Mouse (Mus musculus) neural tube, embryonic 14.5 days (tissue): ENCODE results near the gene Tmtc3. TPM values are rescaled to one million over a fixed set of nuclear protein-coding genes. Genes with fewer than 3 reads are reported as not detected.

Experiments used
- ATAC-seq: fragments of 200-750 bp; cut with Nextera tagmentation; 2 replicates; pipeline ENCODE4 v1.8.0; 2017; ENCODE audit warnings: low read depth, mild to moderate bottlenecking, moderate TSS enrichment, moderate library complexity
- H3K27ac ChIP-seq: fragments of 300-500 bp; sonication (generic); 2 replicates; pipeline ENCODE4 v1.5.1; 2014; ENCODE audit warnings: low read depth, mild to moderate bottlenecking, control low read depth, low read length, moderate library complexity, mixed read lengths
- H3K27me3 ChIP-seq: fragments of 300-500 bp; sonication (generic); 2 replicates; pipeline ENCODE4 v1.6.1; 2014; ENCODE audit warnings: low read length; ENCODE audit not compliant: control insufficient read depth, insufficient read depth
- H3K36me3 ChIP-seq: fragments of 300-500 bp; sonication (generic); 2 replicates; pipeline ENCODE4 v1.6.1; 2014; ENCODE audit warnings: low read length, mixed read lengths; ENCODE audit not compliant: control insufficient read depth, insufficient read depth
- H3K4me1 ChIP-seq: fragments of 300-500 bp; sonication (generic); 2 replicates; pipeline ENCODE4 v1.6.1; 2014; ENCODE audit warnings: low read length; ENCODE audit not compliant: control insufficient read depth, insufficient read depth
- H3K4me2 ChIP-seq: fragments of 300-500 bp; sonication (generic); 2 replicates; pipeline ENCODE4 v1.6.1; 2014; ENCODE audit warnings: mild to moderate bottlenecking, low read depth, low read length, control low read depth
- H3K4me3 ChIP-seq: fragments of 300-500 bp; sonication (generic); 2 replicates; pipeline ENCODE4 v1.5.1; 2014; ENCODE audit warnings: low read depth, low read length, control low read depth, mixed read lengths
- H3K9ac ChIP-seq: fragments of 300-500 bp; sonication (generic); replicated peaks from 2 replicates; pipeline ENCODE4 v1.6.1; 2014; ENCODE audit warnings: low read depth, mild to moderate bottlenecking, control low read depth, low read length, mixed read lengths
- H3K9me3 ChIP-seq: fragments of 300-500 bp; sonication (generic); 2 replicates; pipeline ENCODE4 v1.6.1; 2016; ENCODE audit warnings: low read length; ENCODE audit not compliant: control insufficient read depth
- WGBS: fragments of 180-500 bp; shearing (Covaris S2); extraction: QIAGEN DNeasy Blood & Tissue Kit; methylation state at CpG from one replicate; pipeline ENCODE4 v1.1.7; 2014; 5-methylcytosine and 5-hydroxymethylcytosine counted together
- polyA plus RNA-seq: library from polyadenylated mRNA; unstranded; fragments of >200 nt; fragmentation: Nextera tagmentation; extraction: Ambion mirVana; gene quantifications from 2 replicates; pipeline ENCODE4 v1.2.1, GENCODE M21; 2014

The Tmtc3 gene
- 11.6 and 11.8 TPM in 2 replicates for polyA plus RNA-seq

DNA sequence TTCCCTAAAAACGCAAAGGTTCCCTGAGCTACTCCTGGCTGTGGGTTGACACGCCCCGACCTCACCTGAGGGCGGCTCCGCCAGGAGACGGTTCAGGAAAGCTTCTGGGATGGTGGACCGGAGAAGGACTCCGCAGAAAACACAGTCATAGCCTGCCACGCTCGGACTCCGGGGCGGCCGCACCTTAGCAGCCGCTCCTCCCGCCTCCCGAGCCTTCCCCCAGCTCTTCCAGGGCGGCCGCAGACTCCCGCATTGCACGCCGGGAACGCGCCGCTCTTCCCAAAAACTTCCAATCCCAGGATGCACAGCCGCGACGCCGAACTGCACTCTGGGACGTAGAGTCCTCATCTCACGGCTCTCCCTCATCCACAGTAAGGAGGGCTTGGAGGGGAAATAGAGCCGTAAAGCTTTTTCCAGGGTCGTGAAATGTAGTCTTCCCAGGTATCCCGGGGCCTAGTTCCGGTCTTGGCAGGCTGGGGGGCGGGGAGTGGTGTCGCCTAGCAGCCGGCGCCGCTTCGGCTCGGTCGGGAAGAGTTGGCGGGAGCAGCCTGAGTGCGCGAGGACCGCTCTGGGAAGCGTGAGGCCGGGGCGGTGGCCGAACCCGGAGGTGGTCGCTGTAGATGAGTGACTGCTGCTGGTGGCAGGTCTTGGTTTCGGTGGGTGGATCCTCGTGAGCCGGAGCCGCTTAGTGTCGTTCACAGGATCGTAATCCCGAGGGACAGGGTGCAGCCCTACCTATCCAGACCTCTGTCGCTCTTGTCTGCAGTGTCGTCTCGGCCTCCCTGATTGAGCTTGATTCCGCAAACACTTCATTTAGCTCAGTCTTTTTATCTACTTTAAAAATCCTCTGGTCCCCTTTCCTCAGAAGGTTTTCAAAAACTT lies at the start of gene Tmtc3, which contains the start of gene Cep290:
Tmtc3 (minus strand) TSS at position 254 of the 882 bp plus-strand sequence.
Cep290 (plus strand) TSS at position 462 of the 882 bp plus-strand sequence.
- Histone ChIP-seq H3K4me1 (peaks cover 3% of the 10 kb centered on the region; the same call in 1 of the 2 replicates), H3K4me2 (peak within 1 kb of the TSS; percentile 57), H3K27ac (peak within 1 kb of the TSS; percentile 52; the same call in 1 of the 2 replicates), H3K9ac (peak within 1 kb of the TSS; percentile 76), H3K36me3 (no peaks in the 10 kb centered on the region), H3K9me3 (no peaks in the 10 kb centered on the region), H3K4me3 (peak within 1 kb of the TSS; percentile 89), H3K27me3 (no peaks in the 10 kb centered on the region)
- ATAC-seq: peak; percentile 99
- under 1% methylated on average over 63 of the region's 63 CpGs for WGBS

DNA sequence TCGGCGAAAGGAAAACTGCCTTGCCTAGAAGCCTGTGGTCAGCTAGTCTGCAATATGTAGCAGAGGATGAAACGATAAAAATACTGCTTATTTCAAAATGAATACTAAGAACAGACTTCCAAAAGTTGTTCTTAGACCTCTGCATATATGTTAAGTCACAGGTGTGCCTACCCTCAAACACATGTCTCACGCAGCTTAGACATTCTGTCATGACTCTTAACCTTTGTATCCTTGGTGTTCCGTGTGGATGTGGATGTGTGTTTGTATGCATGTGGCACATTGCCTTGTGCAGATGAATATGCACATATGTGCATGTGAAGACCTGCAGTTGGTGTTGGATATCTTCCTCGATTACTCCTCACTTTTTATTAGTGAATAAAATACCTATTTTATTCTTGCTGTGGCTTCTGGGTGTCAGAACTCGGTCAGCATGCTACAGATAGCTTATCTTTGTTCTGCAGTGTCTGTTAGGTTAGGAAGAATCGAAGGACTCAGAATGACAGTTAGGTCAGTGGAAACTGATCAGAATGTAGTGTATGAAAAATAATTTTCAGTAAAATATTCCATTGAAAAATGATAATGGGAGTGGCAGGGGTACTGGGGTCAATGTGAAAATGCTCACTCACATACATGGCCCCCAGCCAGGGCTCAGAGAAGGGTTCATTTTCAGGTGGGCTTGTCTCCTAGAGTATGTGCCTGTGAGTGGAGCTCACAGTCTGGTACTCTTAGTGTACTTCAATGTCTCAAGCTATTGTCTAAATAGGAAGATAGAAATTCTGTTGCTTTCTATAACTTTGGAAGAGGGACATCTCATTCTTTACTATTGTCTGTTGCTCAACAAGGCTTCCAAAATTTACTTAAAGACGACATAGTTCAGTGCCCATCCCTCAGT lies 37.6 kb upstream of the Tmtc3 start:
- Histone ChIP-seq H3K36me3 (no peaks in the 10 kb centered on the region), H3K4me1 (no peaks in the 10 kb centered on the region), H3K4me2 (no peak overlapping the region), H3K27me3 (no peaks in the 10 kb centered on the region), H3K4me3 (no peak overlapping the region), H3K9me3 (no peaks in the 10 kb centered on the region), H3K27ac (no peak overlapping the region), H3K9ac (no peak overlapping the region)
- 93% methylated on average over 9 of the region's 9 CpGs for WGBS
- no peak for ATAC-seq

GRCm38 (mm10) chr10:100522330-100522729 lies 35.2 kb upstream of the Tmtc3 start:
- WGBS: 90% methylated on average over 9 of the region's 9 CpGs
- H3K9ac ChIP-seq: no peak overlapping the region
- ATAC-seq: no peak

DNA sequence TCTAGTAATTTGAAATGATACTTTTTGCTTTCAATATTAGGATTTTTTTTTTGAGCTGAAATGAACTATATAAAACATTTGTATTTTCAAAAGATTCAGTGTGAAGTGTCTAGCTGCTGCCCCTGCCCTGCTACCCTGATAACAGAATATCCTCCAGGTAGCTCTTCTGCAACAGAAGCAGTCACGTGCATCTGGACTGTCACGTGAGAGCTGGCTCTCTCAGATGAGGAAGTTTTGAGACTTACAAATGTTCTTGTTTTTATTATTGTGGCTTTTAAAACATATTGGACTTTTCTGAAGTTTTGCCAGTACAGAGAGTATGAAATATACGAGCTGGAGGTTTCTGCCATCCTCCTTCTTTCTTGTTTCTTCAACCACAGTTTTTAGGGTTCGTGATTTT lies 34.5 kb upstream of the Tmtc3 start:
- no peak for ATAC-seq
- no peak overlapping the region for H3K27ac ChIP-seq
- peaks cover 5% of the 10 kb centered on the region for H3K36me3 ChIP-seq
- no peaks in the 10 kb centered on the region for H3K4me1 ChIP-seq
- no peaks in the 10 kb centered on the region for H3K27me3 ChIP-seq
- H3K9me3 ChIP-seq: no peaks in the 10 kb centered on the region
- no peak overlapping the region for H3K9ac ChIP-seq
- no peak overlapping the region for H3K4me2 ChIP-seq
- WGBS: 89% methylated on average over 4 of the region's 4 CpGs
- no peak overlapping the region for H3K4me3 ChIP-seq

More at GRCm38 (mm10) chr10:100522330-100522729, 35.2 kb upstream of the Tmtc3 start:
- Histone ChIP-seq H3K9me3 (no peaks in the 10 kb centered on the region), H3K27me3 (no peaks in the 10 kb centered on the region), H3K4me1 (no peaks in the 10 kb centered on the region), H3K4me3 (no peak overlapping the region), H3K36me3 (peaks cover 5% of the 10 kb centered on the region), H3K27ac (no peak overlapping the region), H3K4me2 (no peak overlapping the region)

- Histone ChIP-seq H3K4me3 (no peak overlapping the region), H3K4me1 (no peaks in the 10 kb centered on the region), H3K27ac (no peak overlapping the region), H3K4me2 (no peak overlapping the region), H3K36me3 (peaks cover 4% of the 10 kb centered on the region; the same call in 1 of the 2 replicates), H3K27me3 (no peaks in the 10 kb centered on the region), H3K9me3 (no peaks in the 10 kb centered on the region), H3K9ac (no peak overlapping the region)
- no peak for ATAC-seq
- 83% methylated on average over 1 of the region's 1 CpGs for WGBS
These were observed 21.0 kb upstream of the Tmtc3 start for GRCm38 (mm10) chr10:100508170-100508569.

DNA sequence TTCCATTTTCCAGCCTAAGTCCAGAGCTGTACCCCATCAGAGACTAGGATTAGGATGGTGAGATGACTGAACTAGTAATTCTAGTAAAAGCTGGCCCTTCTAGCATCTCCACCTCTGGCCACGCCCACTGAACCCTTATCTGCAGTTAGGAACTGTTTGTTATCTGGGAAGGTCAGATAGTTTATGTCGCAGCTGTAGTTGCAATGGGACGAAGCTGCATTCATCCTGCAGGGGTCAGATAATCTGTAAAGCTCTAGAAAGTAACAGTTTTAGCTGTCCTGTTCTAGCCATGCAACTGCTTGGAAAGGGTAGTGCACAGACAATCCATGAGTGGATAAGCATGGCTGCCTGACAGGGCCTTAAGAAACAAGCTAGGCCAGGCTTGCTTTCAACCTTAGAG lies 11.2 kb upstream of the Tmtc3 start:
- ATAC-seq: no peak
- no peak overlapping the region for H3K9ac ChIP-seq
- no peaks in the 10 kb centered on the region for H3K4me1 ChIP-seq
- H3K9me3 ChIP-seq: no peaks in the 10 kb centered on the region
- H3K36me3 ChIP-seq: peaks cover 14% of the 10 kb centered on the region; the same call in 1 of the 2 replicates
- H3K4me2 ChIP-seq: no peak overlapping the region
- H3K27me3 ChIP-seq: no peaks in the 10 kb centered on the region
- H3K4me3 ChIP-seq: no peak overlapping the region
- no peak overlapping the region for H3K27ac ChIP-seq
- WGBS: 90% methylated on average over 3 of the region's 3 CpGs

DNA sequence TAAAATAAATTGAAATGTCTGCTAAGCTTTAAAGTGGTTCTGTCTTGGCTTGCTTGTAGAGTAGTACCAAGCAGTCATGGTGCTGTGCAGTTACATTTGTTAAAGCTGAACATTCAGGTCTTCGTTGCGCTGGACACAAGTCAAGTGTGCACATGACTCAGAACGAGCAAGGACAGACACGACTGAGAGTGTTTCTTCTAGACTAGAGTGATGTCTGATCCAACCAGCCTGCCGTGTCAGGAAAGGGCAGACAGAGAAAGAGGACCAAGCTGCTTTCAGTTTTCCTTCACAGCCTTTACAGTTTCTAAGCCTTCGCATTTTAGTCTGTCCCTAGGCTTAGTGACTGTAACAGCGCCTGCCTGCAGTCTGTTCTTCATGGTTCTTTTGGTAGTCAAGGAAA lies 4.8 kb upstream of the Tmtc3 start:
- no peak overlapping the region for H3K27ac ChIP-seq
- no peak overlapping the region for H3K4me3 ChIP-seq
- H3K9me3 ChIP-seq: no peaks in the 10 kb centered on the region
- H3K27me3 ChIP-seq: no peaks in the 10 kb centered on the region
- no peak for ATAC-seq
- no peaks in the 10 kb centered on the region for H3K4me1 ChIP-seq
- no peak overlapping the region for H3K4me2 ChIP-seq
- peaks cover 4% of the 10 kb centered on the region; the same call in 1 of the 2 replicates for H3K36me3 ChIP-seq
- 96% methylated on average over 7 of the region's 7 CpGs for WGBS
- no peak overlapping the region for H3K9ac ChIP-seq

DNA sequence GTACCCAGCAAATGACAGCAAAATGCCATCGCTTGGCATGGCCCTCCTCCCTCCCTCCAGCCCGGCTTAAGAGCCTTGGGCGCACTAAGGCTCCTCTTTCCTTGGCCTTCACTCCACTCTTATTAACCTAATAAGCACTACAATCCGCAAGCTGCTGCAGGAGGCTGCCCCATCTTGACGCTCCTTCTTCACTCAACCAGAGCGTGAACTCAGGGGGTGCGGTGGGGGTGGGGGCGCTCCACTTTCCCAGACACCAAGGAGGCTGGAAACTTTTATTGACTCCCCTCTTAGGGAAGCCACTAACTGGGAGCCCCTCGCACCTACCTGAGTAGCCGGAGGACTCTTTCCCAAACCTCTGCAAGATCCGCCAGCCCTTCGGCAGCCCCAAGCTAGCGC lies 451 bp downstream of the Tmtc3 start:
- H3K4me2 ChIP-seq: peak overlapping the region; percentile 57
- peak overlapping the region; percentile 89 for H3K4me3 ChIP-seq
- peaks cover 3% of the 10 kb centered on the region; the same call in 1 of the 2 replicates for H3K4me1 ChIP-seq
- H3K9me3 ChIP-seq: no peaks in the 10 kb centered on the region
- peak overlapping the region; percentile 76 for H3K9ac ChIP-seq
- H3K27me3 ChIP-seq: no peaks in the 10 kb centered on the region
- peak; percentile 52; the same call in 1 of the 2 replicates for ATAC-seq
- H3K27ac ChIP-seq: peak overlapping the region; percentile 52; the same call in 1 of the 2 replicates
- no peaks in the 10 kb centered on the region for H3K36me3 ChIP-seq
- WGBS: 0% methylated on average over 13 of the region's 13 CpGs
